Mouse (Mus musculus): ENCODE measurements at regions not wholly inside any gene's neighbourhood (a gene's known extent, or its start where the extent isn't known, plus 50 kb on each side); places are given as distances from the start of the nearest gene placed in this dataset.
A peak's percentile ranks its signal among the peaks of the same experiment; 100 is the strongest.

- DNase-seq (ENCODE audit: low read depth, low spot score): no peak
Measured at GRCm38 (mm10) chr10:100685748-100686147, 95.5 kb downstream of the 1700017N19Rik start.

- no peak for DNase-seq (ENCODE audit: low read depth, low spot score)
Measured at GRCm38 (mm10) chr10:100695944-100696343, 105.7 kb downstream of the 1700017N19Rik start.

GRCm38 (mm10) chr10:100699206-100699605, 108.9 kb downstream of the 1700017N19Rik start:
- peak; percentile 18 for DNase-seq (ENCODE audit: low read depth, low spot score)

- DNase-seq (ENCODE audit: low read depth, low spot score): no peak
Measured at GRCm38 (mm10) chr10:100700281-100701205, 110.3 kb downstream of the 1700017N19Rik start.

- DNase-seq (ENCODE audit: low read depth, low spot score): no peak
Measured at GRCm38 (mm10) chr10:100701938-100702337, 111.7 kb downstream of the 1700017N19Rik start.

GRCm38 (mm10) chr10:100716084-100716667, 125.9 kb downstream of the 1700017N19Rik start:
- DNase-seq (ENCODE audit: low read depth, low spot score): no peak

GRCm38 (mm10) chr10:100718574-100718973, 128.3 kb downstream of the 1700017N19Rik start:
- peak; percentile 60 for DNase-seq (ENCODE audit: low read depth, low spot score)

- DNase-seq (ENCODE audit: low read depth, low spot score): no peak
Measured at GRCm38 (mm10) chr10:100741269-100741668, 151.0 kb downstream of the 1700017N19Rik start.

- peak; percentile 74 for DNase-seq (ENCODE audit: low read depth, low spot score)
Measured at GRCm38 (mm10) chr10:100742065-100742464, 151.8 kb downstream of the 1700017N19Rik start.

- DNase-seq (ENCODE audit: low read depth, low spot score): no peak
Measured at GRCm38 (mm10) chr10:100746151-100746550, 155.9 kb downstream of the 1700017N19Rik start.

- DNase-seq (ENCODE audit: low read depth, low spot score): no peak
Measured at GRCm38 (mm10) chr10:100754957-100755356, 164.7 kb downstream of the 1700017N19Rik start.

GRCm38 (mm10) chr10:100774252-100774651, 184.0 kb downstream of the 1700017N19Rik start:
- DNase-seq (ENCODE audit: low read depth, low spot score): no peak

- no peak for DNase-seq (ENCODE audit: low read depth, low spot score)
Measured at GRCm38 (mm10) chr10:100792166-100792565, 201.9 kb downstream of the 1700017N19Rik start.

GRCm38 (mm10) chr10:100792569-100792968, 202.3 kb downstream of the 1700017N19Rik start:
- DNase-seq (ENCODE audit: low read depth, low spot score): peak; percentile 12

- no peak for DNase-seq (ENCODE audit: low read depth, low spot score)
Measured at GRCm38 (mm10) chr10:100795215-100795972, 205.1 kb downstream of the 1700017N19Rik start.

GRCm38 (mm10) chr10:100811639-100812038, 221.4 kb downstream of the 1700017N19Rik start:
- DNase-seq (ENCODE audit: low read depth, low spot score): no peak

- no peak for DNase-seq (ENCODE audit: low read depth, low spot score)
Measured at GRCm38 (mm10) chr10:100834794-100835193, 244.5 kb downstream of the 1700017N19Rik start.

- no peak for DNase-seq (ENCODE audit: low read depth, low spot score)
Measured at GRCm38 (mm10) chr10:100853213-100853612, 262.9 kb downstream of the 1700017N19Rik start.

- no peak for DNase-seq (ENCODE audit: low read depth, low spot score)
Measured at GRCm38 (mm10) chr10:100856509-100856908, 266.2 kb downstream of the 1700017N19Rik start.

- DNase-seq (ENCODE audit: low read depth, low spot score): peak; percentile 77
Measured at GRCm38 (mm10) chr10:100865501-100866181, 275.4 kb downstream of the 1700017N19Rik start.

- no peak for DNase-seq (ENCODE audit: low read depth, low spot score)
Measured at GRCm38 (mm10) chr10:100868360-100868916, 278.2 kb downstream of the 1700017N19Rik start.

Data from mesoderm, embryonic 11.5 days (tissue).